Mouse (Mus musculus) kidney, postnatal 0 days (tissue): ENCODE measurements around the gene Pim1. TPM values are rescaled to one million over a fixed set of nuclear protein-coding genes. Genes with fewer than 3 reads are reported as not detected.
"Not testable (repeated sequence)": the region's sequence is repeated elsewhere in the genome, so short reads cannot be mapped to it uniquely, and the experiment has no call there.

Experiments used
- ATAC-seq: fragments of 200-750 bp; cut with Nextera tagmentation; replicated peaks from 2 replicates; pipeline ENCODE4 v1.8.0; 2017; ENCODE audit warnings: low read depth, moderate number of reproducible peaks, moderate TSS enrichment, moderate library complexity; ENCODE audit not compliant: low FRiP score
- DNase-seq: peaks from one replicate; pipeline ENCODE4 v3.0.0-alpha.2; 2016; ENCODE audit warnings: low spot score
- H3K27ac ChIP-seq: fragments of 300-500 bp; sonication (generic); 2 replicates; pipeline ENCODE4 v1.5.1; 2014; ENCODE audit warnings: mild to moderate bottlenecking
- H3K27me3 ChIP-seq: fragments of 300-500 bp; sonication (generic); 2 replicates; pipeline ENCODE4 v1.6.1; 2014; ENCODE audit warnings: low read length, mixed read lengths; ENCODE audit not compliant: insufficient read depth
- H3K36me3 ChIP-seq: fragments of 300-500 bp; sonication (generic); 2 replicates; pipeline ENCODE4 v1.6.1; 2014; ENCODE audit warnings: low read length, mixed read lengths; ENCODE audit not compliant: insufficient read depth
- H3K4me1 ChIP-seq: fragments of 300-500 bp; sonication (generic); replicated peaks from 2 replicates; pipeline ENCODE4 v1.6.1; 2014; ENCODE audit warnings: antibody characterized with exemption, low read length, mixed read lengths; ENCODE audit not compliant: insufficient read depth
- H3K4me2 ChIP-seq: fragments of 300-500 bp; sonication (generic); 2 replicates; pipeline ENCODE4 v1.6.1; 2014; ENCODE audit warnings: mild to moderate bottlenecking, low read length, moderate library complexity, mixed read lengths
- H3K4me3 ChIP-seq: fragments of 300-500 bp; sonication (generic); replicated peaks from 2 replicates; pipeline ENCODE4 v1.5.1; 2014; ENCODE audit warnings: low read depth, low read length
- H3K9ac ChIP-seq: fragments of 300-500 bp; sonication (generic); 2 replicates; pipeline ENCODE4 v1.6.1; 2014; ENCODE audit warnings: low read depth, low read length
- H3K9me3 ChIP-seq: fragments of 300-500 bp; sonication (generic); replicated peaks from 2 replicates; pipeline ENCODE4 v1.6.1; 2016; ENCODE audit warnings: low read length, inconsistent platforms, mixed read lengths
- CTCF ChIP-seq: IDR thresholded peaks from 2 replicates; pipeline ENCODE4 v1.5.1; 2016; ENCODE audit warnings: antibody characterized with exemption, low read depth, mild to moderate bottlenecking, moderate library complexity
- WGBS: fragments of 180-500 bp; shearing (Covaris S2); extraction: QIAGEN DNeasy Blood & Tissue Kit; methylation state at CpG from one replicate; pipeline ENCODE4 v1.1.7; 2014; 5-methylcytosine and 5-hydroxymethylcytosine counted together
- polyA plus RNA-seq: library from polyadenylated mRNA; unstranded; fragments of >200 nt; fragmentation: Nextera tagmentation; extraction: Ambion mirVana; gene quantifications from 2 replicates; pipeline ENCODE4 v1.2.1, GENCODE M21; 2015

Gene Pim1
- polyA plus RNA-seq, 1 experiment from 2014 or later: 21.3 TPM

DNA sequence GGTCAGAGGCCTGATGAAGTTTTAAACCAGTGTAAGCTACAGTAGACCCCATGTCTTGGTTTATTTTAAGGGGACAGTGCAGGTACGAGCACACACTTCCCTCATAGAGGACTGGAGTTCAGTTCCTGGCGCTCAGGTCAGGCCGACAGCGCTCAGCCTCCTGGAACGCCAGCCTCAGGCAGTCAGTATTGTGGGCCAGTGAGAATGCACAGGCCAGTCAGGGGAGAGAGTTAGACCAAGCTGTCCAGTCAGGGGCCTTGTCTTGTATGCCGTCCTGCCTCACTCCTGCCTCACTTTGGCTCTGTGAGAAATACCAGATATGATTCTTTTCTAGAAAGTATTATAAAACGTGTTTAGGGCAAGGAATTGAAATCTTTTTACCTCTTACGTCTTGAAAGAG is 42.5 kb upstream of the Pim1 start:
- H3K27ac ChIP-seq: no peak overlapping the region
- no peak overlapping the region for H3K4me2 ChIP-seq
- no peaks in the 10 kb centered on the region for H3K9me3 ChIP-seq
- H3K4me1 ChIP-seq: peaks cover 14% of the 10 kb centered on the region
- WGBS: 64% methylated on average over 8 of the region's 8 CpGs
- TF ChIP-seq CTCF: no peak
- H3K4me3 ChIP-seq: no peak overlapping the region
- ATAC-seq (no peak), DNase-seq (no peak)
- H3K36me3 ChIP-seq: no peaks in the 10 kb centered on the region
- no peak overlapping the region for H3K9ac ChIP-seq
- no peaks in the 10 kb centered on the region for H3K27me3 ChIP-seq

DNA sequence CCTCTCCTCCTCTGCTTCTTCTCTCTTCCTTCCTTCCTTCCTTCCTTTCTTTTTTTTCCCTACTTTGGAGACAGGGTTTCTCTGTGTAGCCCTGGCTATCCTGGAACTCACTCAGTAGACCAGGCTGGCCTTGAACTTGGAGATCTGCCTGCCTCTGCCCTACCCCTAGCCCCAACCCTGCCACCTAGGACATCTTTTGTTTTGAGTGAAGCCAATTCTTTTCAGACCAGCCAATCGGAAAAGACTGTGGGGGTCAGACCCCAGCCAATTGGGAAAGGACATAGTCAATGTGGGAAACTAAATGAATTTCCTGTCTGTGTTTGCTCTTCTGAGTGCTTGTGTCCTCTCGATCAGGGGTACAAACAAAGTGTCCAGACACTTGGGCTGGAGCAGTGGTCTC is 42.0 kb upstream of the Pim1 start:
- ATAC-seq (no peak), DNase-seq (no peak)
- Histone ChIP-seq H3K36me3 (no peaks in the 10 kb centered on the region), H3K4me1 (peaks cover 14% of the 10 kb centered on the region), H3K9ac (no peak overlapping the region), H3K27ac (no peak overlapping the region), H3K4me2 (no peak overlapping the region), H3K27me3 (no peaks in the 10 kb centered on the region), H3K9me3 (no peaks in the 10 kb centered on the region), H3K4me3 (no peak overlapping the region)
- no peak for TF ChIP-seq CTCF
- 63% methylated on average over 2 of the region's 2 CpGs for WGBS

DNA sequence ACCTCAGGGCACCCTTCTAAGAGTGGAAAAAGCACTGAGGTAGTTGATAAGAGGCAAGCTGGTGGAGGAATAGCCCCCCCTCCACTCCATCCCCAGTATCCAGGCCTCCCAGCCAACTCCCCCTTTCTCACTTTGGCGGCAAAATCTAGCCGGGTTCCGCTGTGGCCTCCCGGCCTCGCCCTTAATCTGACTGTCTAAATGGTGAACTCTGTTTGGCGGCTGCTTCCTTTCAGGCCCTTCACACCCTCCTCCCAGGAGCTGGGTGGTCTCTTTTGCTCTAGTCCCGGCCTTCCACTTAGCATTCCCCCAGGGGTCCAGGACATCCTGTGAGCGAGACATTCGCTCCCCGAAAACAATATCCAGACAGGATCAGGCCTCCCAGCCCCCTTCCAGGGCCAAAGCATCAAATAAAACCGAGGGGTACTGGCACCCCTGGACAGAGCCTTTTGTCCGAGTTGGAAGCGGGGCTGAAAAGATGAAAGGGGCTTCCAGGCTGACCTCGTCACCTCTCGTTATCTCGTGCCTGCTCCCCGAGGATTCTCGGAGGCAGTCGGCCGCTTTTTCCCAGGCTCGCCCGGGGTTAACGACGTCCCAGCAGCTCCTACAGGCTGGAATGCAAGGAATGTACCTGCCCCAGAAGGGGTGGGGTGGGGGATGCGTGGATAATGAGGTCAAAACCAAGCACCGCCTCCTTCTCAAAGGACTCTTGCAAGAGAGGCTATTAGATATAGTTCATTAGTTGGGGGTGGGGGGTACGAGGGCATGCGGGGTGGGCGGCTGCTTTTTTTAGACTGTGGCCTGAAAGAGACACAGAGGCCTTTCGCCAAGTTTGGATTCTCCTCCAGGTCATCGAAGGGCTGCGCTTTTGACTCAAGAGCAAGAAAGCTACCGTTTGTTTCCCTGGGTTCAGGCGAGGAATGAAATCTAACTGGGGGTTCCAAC is 39.4 kb upstream of the Pim1 start:
- H3K4me2 ChIP-seq: peak overlapping the region; percentile 23
- 5% methylated on average over 34 of the region's 34 CpGs for WGBS
- peaks cover 10% of the 10 kb centered on the region for H3K4me1 ChIP-seq
- H3K36me3 ChIP-seq: no peaks in the 10 kb centered on the region
- peak; percentile 83 for ATAC-seq
- TF ChIP-seq CTCF: peak; percentile 46; the same call in 1 of the 2 replicates
- no peak overlapping the region for H3K4me3 ChIP-seq
- no peaks in the 10 kb centered on the region for H3K27me3 ChIP-seq
- peak; percentile 96 for DNase-seq
- H3K27ac ChIP-seq: peak overlapping the region; percentile 86
- H3K9me3 ChIP-seq: no peaks in the 10 kb centered on the region
- H3K9ac ChIP-seq: peak overlapping the region; percentile 45; the same call in 1 of the 2 replicates

DNA sequence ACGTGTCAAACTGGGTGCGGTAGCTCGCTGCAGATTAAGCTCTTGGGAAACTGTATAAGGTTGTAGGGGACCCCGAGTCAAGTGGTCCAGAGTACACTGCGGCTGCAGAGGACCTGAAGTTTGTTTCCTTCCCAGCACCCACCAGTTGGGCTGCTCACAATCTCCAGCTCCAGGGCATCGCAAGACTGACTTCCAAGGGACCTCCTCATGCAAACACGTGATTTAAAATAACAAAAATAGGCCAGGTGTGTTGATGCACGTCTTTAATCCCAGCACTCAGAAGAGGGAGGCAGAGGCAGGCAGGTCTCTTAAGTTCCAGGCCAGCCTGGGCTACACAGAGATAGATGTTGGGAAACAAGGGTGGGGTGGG is 38.7 kb upstream of the Pim1 start:
- 35% methylated on average over 8 of the region's 8 CpGs for WGBS
- ATAC-seq (0 out of 2 replicates have a peak, but pooled peaks have one; percentile 8), DNase-seq (no peak)
- Histone ChIP-seq H3K9ac (no peak overlapping the region), H3K9me3 (no peaks in the 10 kb centered on the region), H3K4me2 (0 out of 2 replicates have a peak overlapping the region, but pooled peaks have one; percentile 23), H3K27me3 (no peaks in the 10 kb centered on the region), H3K36me3 (no peaks in the 10 kb centered on the region), H3K27ac (peak overlapping the region; percentile 86), H3K4me3 (no peak overlapping the region), H3K4me1 (peaks cover 10% of the 10 kb centered on the region)
- TF ChIP-seq CTCF: no peak

DNA sequence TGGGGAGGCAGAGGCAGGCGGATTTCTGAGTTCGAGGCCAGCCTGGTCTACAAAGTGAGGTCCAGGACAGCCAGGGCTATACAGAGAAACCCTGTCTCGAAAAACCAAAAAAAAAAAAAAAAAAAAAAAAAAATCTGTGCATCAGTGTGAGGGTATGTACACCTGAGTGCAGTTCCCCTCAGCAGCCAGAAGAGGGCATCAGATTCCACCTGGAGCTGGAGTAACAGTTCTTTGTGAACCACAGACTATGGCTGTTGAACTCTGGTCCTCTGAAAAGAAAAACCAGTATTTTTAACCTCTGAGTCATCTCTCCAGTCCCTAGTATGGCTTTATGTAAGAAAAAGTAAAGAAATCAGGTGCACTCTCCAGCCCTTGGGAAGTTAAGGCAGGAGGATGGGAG is 36.4 kb upstream of the Pim1 start:
- not testable (repeated sequence) for H3K4me1 ChIP-seq, H3K9me3 ChIP-seq, ATAC-seq, DNase-seq, H3K4me2 ChIP-seq, H3K4me3 ChIP-seq, H3K9ac ChIP-seq, H3K27me3 ChIP-seq, H3K36me3 ChIP-seq, H3K27ac ChIP-seq
- TF ChIP-seq CTCF: peak; percentile 41
- WGBS: 71% methylated on average over 2 of the region's 3 CpGs

DNA sequence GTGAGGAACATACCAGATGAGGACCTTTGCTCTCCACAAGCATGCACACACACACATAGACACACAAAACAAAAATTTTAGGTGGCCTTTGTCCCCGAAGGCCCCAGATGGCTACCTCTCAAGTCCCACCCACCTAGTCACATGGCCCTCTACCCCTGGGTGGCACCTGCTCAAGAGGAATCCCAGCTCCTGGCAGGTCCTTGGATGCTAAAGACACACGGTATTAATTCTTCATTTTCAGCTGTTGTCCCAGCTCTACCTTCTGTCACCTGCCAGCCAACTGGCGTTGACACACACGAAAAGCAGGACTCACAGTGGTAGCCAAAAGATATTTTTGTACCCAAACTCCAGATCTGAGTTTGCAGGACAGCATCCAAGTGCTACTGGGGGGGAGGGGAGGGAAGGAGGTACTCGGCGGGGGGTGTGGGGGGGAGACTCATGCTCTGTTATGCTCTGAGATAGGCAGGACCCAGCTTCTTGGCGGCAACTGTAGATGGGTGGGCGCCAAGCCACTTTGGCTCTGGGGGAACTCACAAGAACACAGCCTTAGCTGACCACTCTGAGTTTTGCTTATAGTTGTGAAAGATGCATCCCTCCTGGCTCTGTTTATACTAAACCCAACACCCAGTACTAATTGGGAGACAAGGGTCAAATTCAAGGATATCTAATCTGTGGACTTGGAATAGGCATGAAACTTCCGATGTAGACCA is 35.0 kb upstream of the Pim1 start:
- ATAC-seq: no peak
- H3K4me1 ChIP-seq: peaks cover 19% of the 10 kb centered on the region
- H3K9me3 ChIP-seq: no peaks in the 10 kb centered on the region
- H3K4me3 ChIP-seq: no peak overlapping the region
- H3K36me3 ChIP-seq: no peaks in the 10 kb centered on the region
- WGBS: 76% methylated on average over 9 of the region's 9 CpGs
- no peak overlapping the region for H3K4me2 ChIP-seq
- TF ChIP-seq CTCF: no peak
- H3K27ac ChIP-seq: no peak overlapping the region
- no peaks in the 10 kb centered on the region for H3K27me3 ChIP-seq
- DNase-seq: no peak
- H3K9ac ChIP-seq: no peak overlapping the region
